Mouse (Mus musculus) ES-CJ7 (cell line): ENCODE measurements around the gene Dnase1l3.
"Not testable (repeated sequence)": the region's sequence is repeated elsewhere in the genome, so short reads cannot be mapped to it uniquely, and the experiment has no call there.

Source experiments
- DNase-seq: peaks from one replicate; pipeline ENCODE4 v3.0.0; 2011; ENCODE audit warnings: low read depth, low spot score

Gene Dnase1l3

DNA sequence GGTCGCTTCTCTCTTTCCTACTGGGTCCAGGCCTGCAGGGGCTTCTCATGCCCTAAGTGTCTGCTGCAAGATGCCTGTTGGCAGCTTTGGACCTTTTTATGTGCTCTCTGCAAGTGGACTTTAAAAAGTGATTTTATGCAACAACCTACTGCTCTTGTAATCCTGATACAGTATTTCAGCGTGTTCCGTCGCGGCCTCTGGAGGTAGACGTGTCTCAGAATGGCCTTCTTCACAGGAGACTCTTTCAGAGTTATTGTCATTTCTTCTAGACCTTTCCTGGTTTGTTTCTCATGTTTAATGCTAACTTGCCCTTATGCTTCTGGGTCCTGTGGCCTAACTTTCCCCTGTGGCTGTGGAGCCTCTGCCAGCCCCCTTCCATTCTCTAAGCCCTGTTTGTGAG is 21.4 kb upstream of the Dnase1l3 start:
- DNase-seq = no peak

DNA sequence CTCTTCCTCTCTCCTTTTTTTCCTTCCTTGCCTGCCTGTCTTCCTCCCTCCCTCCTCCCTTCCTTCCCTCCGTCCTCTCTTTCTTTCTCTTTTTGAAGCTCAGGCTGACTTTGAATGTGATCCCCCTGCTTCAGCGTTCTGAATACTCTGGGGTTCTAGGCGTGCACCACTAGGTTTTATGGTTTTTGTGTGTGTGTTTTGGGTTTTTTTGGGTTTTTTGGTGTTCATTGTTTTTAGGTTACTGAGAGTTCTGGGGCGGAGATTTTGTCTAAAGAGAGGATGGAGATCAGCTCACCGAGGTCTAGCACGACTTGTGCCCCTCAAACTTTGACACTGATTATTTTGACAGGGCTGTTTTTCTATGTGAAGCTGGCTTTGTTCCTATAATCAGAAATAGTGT is 17.6 kb upstream of the Dnase1l3 start:
- DNase-seq = no peak

DNA sequence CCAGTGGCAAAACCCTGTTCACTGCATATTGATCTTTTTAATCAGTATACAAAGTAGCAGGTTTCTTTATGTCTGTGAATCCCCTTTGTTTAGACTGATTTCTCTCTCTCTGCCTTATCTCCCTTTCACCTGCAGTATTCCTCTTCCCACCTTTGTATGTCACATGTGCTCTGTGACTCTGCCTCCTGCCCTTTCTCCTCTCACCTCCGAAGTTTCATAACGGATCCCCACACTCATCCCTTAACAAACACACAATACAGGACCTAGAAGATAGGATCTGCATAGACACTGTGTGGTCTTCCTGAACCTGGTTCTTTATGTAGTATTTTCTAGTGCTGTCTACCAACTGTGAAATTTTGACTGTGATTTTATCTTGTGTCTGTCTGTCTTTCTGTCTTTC is 16.9 kb upstream of the Dnase1l3 start:
- no peak for DNase-seq

DNA sequence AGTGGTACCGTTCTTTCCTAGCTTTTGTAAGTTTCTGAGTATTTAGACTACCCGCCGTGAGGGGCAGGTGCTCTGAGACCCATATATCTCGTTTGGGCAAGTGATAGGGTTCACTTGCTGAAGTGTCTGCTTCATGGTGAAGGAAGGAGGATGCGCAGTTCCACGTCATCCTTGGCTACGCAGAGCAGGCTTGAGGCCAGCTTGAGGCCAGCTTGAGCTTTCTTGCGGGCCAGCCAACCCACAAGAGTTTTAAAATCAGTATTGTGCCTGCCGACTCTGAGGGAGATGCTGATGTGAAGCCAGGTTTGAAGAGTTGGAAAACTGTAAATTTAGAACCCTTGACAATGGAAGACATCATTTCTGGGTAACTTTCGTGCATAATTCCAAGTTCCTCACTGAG is 13.6 kb upstream of the Dnase1l3 start:
- no peak for DNase-seq

DNA sequence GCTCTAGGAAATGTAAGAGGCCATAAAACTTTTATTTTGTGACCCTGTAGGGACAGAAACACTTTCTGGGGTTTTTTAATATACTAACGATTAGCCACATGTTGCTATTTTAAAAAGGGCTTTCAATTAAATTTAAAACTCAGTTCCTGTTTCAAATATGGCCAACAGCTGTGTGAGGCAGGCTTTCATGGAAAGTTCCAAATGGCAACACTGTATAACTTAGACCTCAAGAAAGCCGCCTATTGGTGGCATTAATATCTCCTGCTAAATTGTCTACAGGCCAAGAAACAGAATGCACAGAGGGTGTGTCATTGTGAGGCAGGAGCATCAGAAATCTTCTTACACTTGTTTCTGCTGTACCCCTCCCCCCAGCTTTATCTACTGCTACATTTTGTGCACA is 13.1 kb upstream of the Dnase1l3 start:
- DNase-seq = no peak

DNA sequence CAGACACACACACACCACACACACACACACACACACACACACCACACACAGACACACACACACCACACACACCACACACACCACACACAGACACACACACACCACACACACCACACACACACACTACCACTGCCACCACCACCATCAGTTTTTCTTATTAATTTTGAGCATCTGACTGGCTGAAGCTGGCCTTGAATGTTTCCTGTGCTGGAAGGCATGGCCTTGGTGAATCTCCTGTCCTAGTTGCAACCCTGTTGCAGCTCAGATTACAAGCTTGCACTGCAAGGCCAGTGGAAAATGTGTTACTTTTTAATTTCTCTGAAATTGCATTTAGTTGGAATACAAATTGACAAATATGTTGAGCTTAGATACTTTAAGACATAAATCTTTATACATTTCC is 12.7 kb upstream of the Dnase1l3 start:
- no peak for DNase-seq

DNA sequence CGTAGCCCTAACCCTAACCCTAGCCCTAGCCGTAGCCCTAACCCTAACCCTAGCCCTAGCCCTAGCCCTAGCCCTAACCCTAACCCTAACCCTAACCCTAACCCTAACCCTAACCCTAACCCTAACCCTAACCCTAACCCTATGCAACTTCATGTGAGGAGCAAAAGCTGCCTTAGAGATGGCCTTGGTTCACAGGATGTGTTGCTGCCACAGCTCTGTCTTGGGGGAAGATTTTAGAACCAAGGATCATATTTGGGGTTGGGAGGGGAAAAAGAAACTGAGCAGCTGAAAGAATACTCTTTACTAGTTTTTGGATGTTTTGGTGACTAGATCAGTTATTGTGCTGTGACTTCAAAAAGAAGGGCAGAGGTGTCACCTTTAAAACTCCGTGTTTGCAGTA is 11.7 kb upstream of the Dnase1l3 start:
- not testable (repeated sequence) for DNase-seq

DNA sequence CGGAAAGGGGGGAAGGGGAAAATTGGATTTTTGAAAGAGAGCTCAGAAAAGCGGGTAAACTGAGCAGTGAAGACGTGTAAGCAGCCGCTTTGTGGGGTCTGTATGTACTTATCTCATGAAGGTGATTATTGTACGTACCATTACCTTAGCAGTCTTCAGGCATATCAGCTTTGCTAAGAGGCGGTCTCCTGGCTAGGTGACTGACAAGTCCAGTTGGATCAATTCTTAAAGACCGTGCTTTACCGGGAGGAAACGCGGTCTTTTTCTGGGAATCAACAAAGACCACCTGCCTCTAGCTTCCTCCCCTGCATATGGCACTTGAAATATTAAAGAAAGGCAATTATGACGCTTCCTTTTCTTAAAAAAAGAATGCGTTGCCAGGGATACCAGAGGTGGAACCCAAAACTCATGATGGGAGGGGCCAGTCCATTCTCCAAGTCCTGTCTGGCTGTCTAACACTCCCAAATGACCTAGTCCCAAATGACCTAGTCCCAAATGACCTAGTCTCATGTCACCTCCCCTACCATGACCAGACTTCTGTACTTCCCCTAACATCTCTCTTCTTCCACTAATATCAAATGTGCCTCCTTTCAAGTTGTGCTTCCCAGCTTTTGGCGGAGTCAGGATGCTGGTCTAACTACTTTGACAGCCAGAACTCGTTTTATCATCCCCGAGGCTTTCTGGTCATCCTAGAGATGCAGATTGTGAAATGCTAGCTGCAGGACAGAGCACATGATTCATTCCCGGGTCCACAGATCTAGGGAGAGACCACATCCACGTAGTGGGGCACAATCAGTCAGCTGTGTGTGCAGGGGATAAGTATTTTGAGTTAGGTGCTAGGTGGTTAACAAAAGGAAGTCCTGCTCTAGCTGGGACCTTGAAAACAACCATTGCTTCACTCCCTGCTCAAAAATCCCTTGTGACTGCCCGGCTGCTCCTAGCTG is 9.6 kb upstream of the Dnase1l3 start:
- DNase-seq = no peak

DNA sequence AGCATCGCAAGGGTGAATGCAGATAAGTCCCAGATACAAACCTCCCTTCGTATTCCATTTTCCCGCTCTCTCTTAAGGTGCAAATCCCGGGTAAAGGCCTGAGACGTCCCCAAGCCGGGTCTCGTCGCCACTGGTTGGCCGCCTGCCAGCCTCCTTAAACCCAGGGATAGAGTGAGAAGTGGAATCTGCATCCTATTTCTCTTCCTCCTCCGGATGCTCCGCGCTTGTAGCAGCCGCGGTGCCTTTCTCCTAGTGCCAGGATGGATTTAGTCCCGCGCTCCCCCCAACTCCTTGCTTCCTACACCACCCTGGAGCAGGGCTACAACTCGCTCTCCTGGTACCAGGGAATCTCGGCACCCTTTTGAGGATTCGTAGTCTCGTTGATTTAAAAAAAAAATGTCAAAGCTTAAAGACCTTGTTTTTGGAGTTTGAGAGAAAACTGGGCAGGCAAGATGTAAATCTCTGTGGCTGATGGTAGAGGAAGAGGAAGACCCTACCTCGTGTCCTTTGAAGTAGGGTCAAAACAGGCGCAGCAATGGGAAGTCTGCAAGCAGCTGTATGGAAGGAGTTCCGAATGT is 8.8 kb upstream of the Dnase1l3 start:
- DNase-seq = no peak

DNA sequence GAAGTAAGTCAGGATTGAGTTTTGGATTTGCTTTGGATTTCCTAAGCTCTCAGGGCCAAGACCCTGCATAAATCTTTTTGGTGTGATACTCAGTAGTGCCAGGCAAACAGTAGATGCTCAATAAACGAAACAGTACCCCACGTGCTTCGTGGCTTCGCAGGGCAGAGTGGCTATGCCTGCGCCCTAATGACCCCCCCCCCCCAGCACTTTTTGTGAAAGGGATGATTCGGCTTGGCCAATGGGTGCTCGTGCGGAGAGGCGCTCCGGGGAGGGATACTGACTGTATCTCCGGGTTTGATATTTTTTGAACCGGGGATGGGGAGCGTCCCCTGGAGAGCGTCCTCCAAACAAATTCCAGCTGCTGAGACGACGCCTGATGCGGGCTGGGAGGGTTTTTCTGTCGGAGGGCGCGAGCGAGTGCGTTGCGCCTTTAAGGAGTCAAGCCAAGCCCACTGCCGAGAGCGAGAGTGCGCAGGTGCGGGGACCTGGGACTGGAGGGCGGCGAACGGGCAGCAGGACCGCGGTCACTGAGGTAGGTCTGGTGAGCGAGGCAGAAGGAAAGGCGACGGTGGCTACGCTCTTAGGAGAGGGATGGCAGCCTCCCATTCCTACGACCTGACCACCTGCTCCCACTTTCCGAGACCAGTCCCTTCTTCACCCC is 8.2 kb upstream of the Dnase1l3 start, which contains the start of gene Abhd6:
Abhd6 (plus strand) TSS at position 471 of the 661 bp plus-strand sequence.
- peak; percentile 93 for DNase-seq

DNA sequence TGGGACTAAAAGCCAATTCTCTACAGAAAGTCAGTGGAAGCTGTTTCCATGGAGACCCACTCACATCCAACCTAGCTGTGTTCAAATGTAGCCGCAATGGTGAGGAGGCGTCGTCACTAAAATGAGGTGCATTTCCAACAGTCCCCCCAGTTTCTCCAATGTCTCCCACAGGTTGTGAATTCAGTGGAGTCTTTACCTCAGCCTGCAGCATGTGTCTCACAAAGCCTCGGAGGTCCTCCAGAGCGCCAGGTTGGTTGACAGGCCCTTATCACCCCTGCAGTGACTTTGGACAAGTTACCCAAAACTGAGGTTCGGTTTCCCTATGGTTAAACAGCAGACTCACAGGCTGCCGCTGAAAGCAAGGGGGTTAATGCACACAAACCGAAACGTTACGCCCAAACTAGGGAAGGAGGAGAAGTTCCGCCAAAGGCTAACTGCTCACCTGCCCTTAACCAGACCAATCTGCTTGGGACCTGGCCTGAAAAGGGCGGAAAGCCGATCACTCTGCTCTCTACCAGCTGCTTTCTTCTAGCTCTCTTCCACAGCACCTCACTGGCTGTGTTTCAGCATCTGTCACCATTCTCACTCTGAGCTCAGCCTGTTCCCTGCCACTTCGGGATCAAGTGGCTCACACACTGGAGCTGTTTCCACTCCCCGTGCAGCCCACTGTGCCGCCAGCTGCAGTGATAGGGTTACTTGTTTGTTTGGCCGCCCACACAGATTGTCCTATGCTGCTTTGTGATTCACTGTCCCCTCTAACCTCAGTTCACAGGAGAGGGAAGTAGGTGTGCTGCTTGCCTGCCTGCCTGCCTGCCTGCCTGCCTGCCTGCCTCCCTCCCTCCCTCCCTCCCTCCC is 6.7 kb upstream of the Dnase1l3 start:
- DNase-seq = peak; percentile 56

DNA sequence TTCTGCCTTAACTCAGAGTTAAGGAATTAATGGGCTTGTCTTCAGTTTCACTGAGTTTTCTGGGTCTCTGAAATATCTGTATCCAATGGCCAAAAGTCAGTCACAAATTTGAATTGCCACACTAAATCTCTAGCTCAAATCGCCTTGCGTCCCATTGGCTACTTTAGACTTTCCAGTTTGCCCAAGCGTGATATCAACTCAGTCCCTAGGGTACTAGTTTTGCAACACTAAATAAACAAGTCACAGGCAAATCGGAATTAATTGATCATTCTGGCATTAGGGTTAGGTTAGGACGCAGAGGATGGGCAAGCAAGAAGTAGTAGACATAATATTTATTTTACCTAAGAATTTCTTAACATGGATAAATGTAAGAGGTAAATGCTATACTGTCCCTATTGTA is 5.9 kb upstream of the Dnase1l3 start:
- DNase-seq = no peak

DNA sequence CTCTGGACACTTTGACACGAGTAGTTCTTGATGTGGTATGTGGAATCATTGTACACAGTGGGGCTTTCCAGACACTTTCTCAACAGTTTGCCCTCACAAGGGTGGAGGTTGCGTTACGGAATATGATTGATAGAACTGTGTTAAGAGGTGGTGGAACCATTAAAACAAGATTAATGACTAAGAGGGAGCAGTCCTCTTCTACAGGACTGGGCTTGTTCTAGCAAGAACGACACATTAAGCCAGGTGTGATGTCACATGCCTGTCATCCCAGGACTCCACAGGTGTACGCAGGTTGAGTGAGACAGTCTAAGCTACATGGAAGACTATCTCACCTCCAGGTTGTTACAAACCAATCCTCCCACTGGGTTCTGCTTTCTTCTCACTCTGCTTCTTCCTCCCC is 5.1 kb upstream of the Dnase1l3 start:
- no peak for DNase-seq

DNA sequence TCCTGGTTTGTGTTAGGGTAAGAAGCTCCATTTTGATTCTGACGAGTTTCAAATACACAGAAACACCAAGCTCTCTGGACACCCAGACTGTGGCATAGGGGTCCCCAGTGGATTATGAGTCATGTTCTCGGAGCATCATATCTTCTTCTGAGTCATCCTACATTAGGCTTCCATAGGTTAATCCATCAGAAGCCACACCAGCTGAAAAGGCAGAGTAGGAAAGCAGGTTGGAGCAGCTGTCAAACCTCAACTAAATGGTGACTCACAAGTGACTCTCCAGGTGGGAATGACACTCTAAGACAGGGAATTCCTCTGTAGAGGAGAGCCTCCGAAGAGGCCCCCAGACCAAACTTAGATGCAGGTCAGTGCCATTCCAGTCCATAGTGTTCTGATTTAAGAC is 4.7 kb upstream of the Dnase1l3 start:
- no peak for DNase-seq

DNA sequence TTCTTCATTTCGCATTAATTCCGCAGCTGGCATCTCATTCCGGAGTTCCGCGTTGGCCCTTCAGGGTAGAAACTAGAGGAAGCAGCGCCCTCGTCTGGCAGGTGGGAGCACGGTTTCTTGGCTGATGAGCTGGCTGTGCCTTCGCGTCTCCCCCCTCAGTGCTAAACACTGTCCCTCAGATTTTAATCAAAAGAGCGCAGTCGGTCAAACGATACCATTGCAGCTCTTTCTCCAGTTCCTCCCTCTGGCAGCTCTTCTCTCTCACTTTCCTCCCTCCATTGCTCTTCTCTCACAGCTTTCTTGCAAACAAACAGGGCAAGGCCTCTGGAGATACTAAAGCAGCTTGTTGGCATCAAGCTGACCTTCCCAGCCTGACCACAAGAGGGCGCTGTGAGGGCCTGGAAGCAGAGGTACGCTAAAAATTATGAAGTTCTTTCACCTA is 2.9 kb upstream of the Dnase1l3 start:
- DNase-seq = peak; percentile 88

DNA sequence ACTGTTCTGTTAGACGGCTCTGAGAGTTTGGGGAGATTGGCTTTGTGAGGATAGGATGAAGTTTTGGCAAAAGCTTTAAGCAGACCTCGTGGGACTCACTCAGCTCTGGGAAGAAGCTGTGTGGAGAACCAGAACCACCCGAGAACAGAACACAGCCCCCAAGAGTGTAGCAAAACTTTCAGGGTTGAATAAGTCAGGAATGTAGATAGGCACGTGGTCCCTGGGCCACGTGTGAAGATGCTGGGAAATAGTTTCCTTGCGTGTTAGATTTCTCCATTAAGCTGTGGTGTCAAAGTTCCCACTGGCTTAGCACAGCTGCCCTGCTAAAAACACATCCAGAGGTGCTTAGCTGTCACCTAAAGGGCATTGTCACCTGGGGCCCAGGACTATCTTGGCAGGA is 2.2 kb downstream of the Dnase1l3 start:
- no peak for DNase-seq

DNA sequence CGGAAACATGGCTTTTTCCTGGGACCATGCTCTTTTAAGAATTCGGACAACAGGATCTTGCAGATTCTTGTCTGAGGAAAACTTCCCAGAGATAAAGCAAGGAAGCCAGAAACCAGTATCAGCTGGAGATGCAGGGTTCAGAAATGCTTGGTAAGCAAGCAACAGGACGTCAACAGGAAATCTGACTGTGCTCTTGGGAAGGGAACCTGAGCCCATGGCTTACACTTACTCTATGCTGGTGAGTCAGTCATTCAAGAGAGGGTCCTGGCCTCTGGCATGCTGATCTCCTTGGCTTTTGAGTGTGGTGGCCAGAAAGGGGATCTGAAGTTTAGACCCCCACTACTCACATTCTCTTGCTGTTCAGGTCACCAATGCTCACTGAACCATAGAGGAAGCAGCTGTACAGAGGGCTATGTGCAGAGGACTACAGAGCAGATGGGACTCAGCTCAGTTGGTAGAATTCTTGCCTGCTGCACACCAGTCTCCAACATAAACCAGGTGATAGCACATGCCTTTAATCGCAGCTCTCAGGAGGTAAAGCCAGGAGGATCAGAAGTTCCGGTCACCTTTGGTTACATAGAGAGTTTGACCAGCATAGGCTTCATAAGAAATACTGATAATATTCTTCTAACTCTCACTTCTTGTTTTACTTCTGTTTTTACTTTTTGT is 3.1 kb downstream of the Dnase1l3 start:
- DNase-seq = no peak

DNA sequence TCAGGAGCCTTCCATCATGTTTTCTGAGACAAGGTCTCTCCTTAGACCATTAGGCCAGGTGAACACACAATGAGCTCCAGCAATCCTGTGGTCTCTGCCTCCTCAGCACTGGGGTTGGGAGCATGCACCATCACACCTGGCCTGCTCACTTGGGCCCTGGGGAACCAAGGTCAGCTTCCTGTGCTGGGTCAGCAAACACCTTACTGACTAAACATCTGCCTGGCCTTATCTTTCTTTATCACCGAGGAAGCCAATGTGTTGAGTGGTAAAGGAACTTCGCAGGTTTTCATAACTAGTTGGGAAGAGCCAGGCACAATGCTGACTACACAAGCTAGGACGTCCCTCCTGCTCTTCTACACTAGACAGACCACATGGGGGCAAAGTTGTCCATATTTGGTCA is 4.4 kb downstream of the Dnase1l3 start:
- no peak for DNase-seq

DNA sequence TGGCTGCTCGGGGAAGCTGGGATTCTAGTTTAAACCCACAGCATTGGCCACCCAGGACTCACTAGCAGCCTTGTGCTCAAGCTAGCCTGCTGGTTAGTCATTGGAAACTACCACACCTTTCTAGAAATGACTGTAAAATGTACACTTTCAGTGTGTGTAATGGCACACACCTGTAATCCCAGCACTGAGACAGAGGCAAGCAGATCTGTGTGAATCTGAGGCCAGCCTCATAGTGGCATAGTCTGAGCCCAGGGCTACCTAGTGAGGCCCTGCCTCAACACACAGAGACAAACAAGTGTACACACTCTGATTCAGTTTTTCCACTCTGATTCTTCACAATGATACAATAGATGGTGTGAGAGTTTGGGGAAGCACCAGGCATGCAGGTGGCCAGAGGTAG is 5.0 kb downstream of the Dnase1l3 start:
- no peak for DNase-seq

DNA sequence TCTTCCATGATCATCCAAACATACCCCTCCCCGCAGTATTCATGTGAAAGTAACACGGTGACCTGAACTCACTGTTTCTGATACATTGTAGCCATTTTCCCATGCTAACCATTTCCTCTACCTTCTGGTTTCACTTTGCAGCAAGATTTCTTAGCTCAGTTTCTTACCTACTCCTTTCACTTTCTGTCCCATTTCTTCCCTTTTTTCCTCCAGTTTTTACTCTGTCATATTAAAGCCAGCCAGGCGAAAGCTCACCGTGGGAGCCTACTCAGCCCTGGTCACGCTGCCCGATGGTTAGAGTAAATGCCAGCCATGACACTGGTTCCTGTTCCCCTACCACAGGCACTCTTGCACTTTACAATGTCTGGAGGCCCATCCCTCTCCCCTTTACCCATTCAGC is 7.5 kb downstream of the Dnase1l3 start:
- DNase-seq = no peak

DNA sequence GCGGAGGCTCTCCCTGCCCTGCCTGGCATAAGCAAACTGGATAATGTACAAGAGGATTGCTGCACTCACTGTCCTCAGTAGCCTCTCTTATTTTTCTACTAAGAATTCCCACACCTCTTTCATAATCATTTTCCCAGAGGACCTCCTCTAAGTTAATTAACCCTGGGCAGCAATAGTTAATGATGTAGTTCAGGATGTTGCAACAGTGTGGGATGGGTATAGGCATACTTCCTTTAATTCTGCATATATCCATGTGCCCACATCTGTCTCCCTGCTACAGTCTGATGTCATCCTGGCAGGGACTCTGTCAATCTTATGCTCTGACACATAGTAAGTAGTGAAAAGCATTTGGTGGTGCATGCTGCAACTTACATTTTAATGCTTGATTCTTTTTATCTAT is 13.1 kb downstream of the Dnase1l3 start:
- DNase-seq = no peak
